Mouse (Mus musculus) ES-Bruce4 (cell line): ENCODE results near the gene Riiad1.

Source experiments
- CTCF ChIP-seq: IDR thresholded peaks from one replicate; pipeline ENCODE4 v1.8.1; 2011; ENCODE audit warnings: low read depth, low read length
- POLR2A ChIP-seq: IDR thresholded peaks from one replicate; pipeline ENCODE4 v1.8.1; 2011; ENCODE audit warnings: low read length; ENCODE audit not compliant: insufficient read depth

GRCm38 (mm10) chr3:94443597-94443964, 36.6 kb downstream of the Riiad1 start, which contains the start of gene Oaz3:
- TF ChIP-seq POLR2A, result no peak
- no peak for TF ChIP-seq CTCF
